Mouse (Mus musculus): ENCODE measurements around the gene Tas2r139. TPM values are rescaled to one million over a fixed set of nuclear protein-coding genes. Genes with fewer than 3 reads are reported as not detected.
"Not testable (repeated sequence)": the region's sequence is repeated elsewhere in the genome, so short reads cannot be mapped to it uniquely, and the experiment has no call there.

Tas2r139 gene
- not detected in 2 replicates for polyA plus RNA-seq (2016; fragmentation: Nextera tagmentation; extraction: Ambion mirVana)

GRCm38 (mm10) chr6:42140636-42141035 lies at the start of gene Tas2r139:
TSS of gene Tas2r139 (plus strand) at chr6:42140936.
- Histone ChIP-seq H3K9me3 (no peaks in the 10 kb centered on the region), H3K27me3 (no peaks in the 10 kb centered on the region), H3K27ac (no peak within 1 kb of the TSS), H3K4me1 (replicated peaks) (no peaks in the 10 kb centered on the region), H3K36me3 (no peaks in the 10 kb centered on the region), H3K4me2 (no peak within 1 kb of the TSS), H3K4me3 (replicated peaks) (no peak within 1 kb of the TSS), H3K9ac (replicated peaks) (no peak within 1 kb of the TSS)
- WGBS: 71% methylated on average over 3 of the region's 3 CpGs
- no peak for ATAC-seq (ENCODE audit: insufficient number of reproducible peaks, insufficient read depth, low FRiP score, low TSS enrichment, low read depth)

GRCm38 (mm10) chr6:42151115-42151514 lies 10.4 kb downstream of the Tas2r139 start:
- not testable (repeated sequence) for H3K4me1 ChIP-seq (replicated peaks); ATAC-seq (ENCODE audit: insufficient number of reproducible peaks, insufficient read depth, low FRiP score, low TSS enrichment, low read depth)
- WGBS: 76% methylated on average over 15 of the region's 15 CpGs

GRCm38 (mm10) chr6:42182462-42182861 lies 41.7 kb downstream of the Tas2r139 start:
- Histone ChIP-seq H3K4me1 (replicated peaks) (no peaks in the 10 kb centered on the region), H3K27me3 (no peaks in the 10 kb centered on the region), H3K9ac (replicated peaks) (no peak overlapping the region), H3K4me3 (replicated peaks) (no peak overlapping the region), H3K36me3 (no peaks in the 10 kb centered on the region), H3K4me2 (no peak overlapping the region), H3K27ac (no peak overlapping the region), H3K9me3 (no peaks in the 10 kb centered on the region)
- WGBS: 74% methylated on average over 1 of the region's 1 CpGs
- no peak for ATAC-seq (ENCODE audit: insufficient number of reproducible peaks, insufficient read depth, low FRiP score, low TSS enrichment, low read depth)

More at GRCm38 (mm10) chr6:42151115-42151514, 10.4 kb downstream of the Tas2r139 start:
- H3K4me3 ChIP-seq (replicated peaks); H3K9me3 ChIP-seq; H3K9ac ChIP-seq (replicated peaks); H3K27ac ChIP-seq; H3K36me3 ChIP-seq; H3K27me3 ChIP-seq; H3K4me2 ChIP-seq: not testable (repeated sequence)

- no peaks in the 10 kb centered on the region for H3K27me3 ChIP-seq
- H3K9ac ChIP-seq (replicated peaks): no peak overlapping the region
- no peak overlapping the region for H3K4me2 ChIP-seq
- no peak overlapping the region for H3K4me3 ChIP-seq (replicated peaks)
- no peak overlapping the region for H3K27ac ChIP-seq
- WGBS: 53% methylated on average over 3 of the region's 3 CpGs
- no peak for ATAC-seq (ENCODE audit: insufficient number of reproducible peaks, insufficient read depth, low FRiP score, low TSS enrichment, low read depth)
- H3K4me1 ChIP-seq (replicated peaks): no peaks in the 10 kb centered on the region
- no peaks in the 10 kb centered on the region for H3K36me3 ChIP-seq
- no peaks in the 10 kb centered on the region for H3K9me3 ChIP-seq
Measured at GRCm38 (mm10) chr6:42186230-42186629, 45.5 kb downstream of the Tas2r139 start.

Other genes with a start within 250 kb of the Tas2r139 start
- gene Sval1, start 189.3 kb upstream of the Tas2r139 start, polyA plus RNA-seq (2016; fragmentation: Nextera tagmentation; extraction: Ambion mirVana): not detected in 2 replicates
- gene Sval3, start 172.8 kb upstream of the Tas2r139 start, polyA plus RNA-seq (2016; fragmentation: Nextera tagmentation; extraction: Ambion mirVana): not detected in 2 replicates
- not detected in 2 replicates for gene Sva, start 102.5 kb upstream of the Tas2r139 start, polyA plus RNA-seq (2016; fragmentation: Nextera tagmentation; extraction: Ambion mirVana)
- not detected in 2 replicates for gene Tas2r144, start 74.4 kb downstream of the Tas2r139 start, polyA plus RNA-seq (2016; fragmentation: Nextera tagmentation; extraction: Ambion mirVana)
- 25.4 and 25.8 TPM in 2 replicates for gene Gstk1, start 105.0 kb downstream of the Tas2r139 start, polyA plus RNA-seq (2016; fragmentation: Nextera tagmentation; extraction: Ambion mirVana)
- 1.6 and 1.7 TPM in 2 replicates for gene Tmem139, start 121.0 kb downstream of the Tas2r139 start, polyA plus RNA-seq (2016; fragmentation: Nextera tagmentation; extraction: Ambion mirVana)
- gene Casp2, start 124.0 kb downstream of the Tas2r139 start, polyA plus RNA-seq (2016; fragmentation: Nextera tagmentation; extraction: Ambion mirVana): 75.9 and 77.1 TPM in 2 replicates
- gene Clcn1, start 145.7 kb downstream of the Tas2r139 start, polyA plus RNA-seq (2016; fragmentation: Nextera tagmentation; extraction: Ambion mirVana): 0.51 and 0.56 TPM in 2 replicates
- 0.68 and 0.79 TPM in 2 replicates for gene Fam131b, start 183.7 kb downstream of the Tas2r139 start, polyA plus RNA-seq (2016; fragmentation: Nextera tagmentation; extraction: Ambion mirVana)
- gene Zyx, start 208.7 kb downstream of the Tas2r139 start, polyA plus RNA-seq (2016; fragmentation: Nextera tagmentation; extraction: Ambion mirVana): 86.1 and 109 TPM in 2 replicates
- gene Epha1, start 232.3 kb downstream of the Tas2r139 start, polyA plus RNA-seq (2016; fragmentation: Nextera tagmentation; extraction: Ambion mirVana): 7.8 and 9.0 TPM in 2 replicates